Mouse (Mus musculus): ENCODE data around the gene Abca7. TPM values are rescaled to one million over a fixed set of nuclear protein-coding genes. Genes with fewer than 3 reads are reported as not detected.

Gene Abca7
- total RNA-seq (2014; rRNA removed) (11.6 and 19.1 TPM in 2 replicates), polyA plus RNA-seq (2015; fragmentation: Nextera tagmentation; extraction: Ambion mirVana) (2.3 and 2.4 TPM in 2 replicates)

DNA sequence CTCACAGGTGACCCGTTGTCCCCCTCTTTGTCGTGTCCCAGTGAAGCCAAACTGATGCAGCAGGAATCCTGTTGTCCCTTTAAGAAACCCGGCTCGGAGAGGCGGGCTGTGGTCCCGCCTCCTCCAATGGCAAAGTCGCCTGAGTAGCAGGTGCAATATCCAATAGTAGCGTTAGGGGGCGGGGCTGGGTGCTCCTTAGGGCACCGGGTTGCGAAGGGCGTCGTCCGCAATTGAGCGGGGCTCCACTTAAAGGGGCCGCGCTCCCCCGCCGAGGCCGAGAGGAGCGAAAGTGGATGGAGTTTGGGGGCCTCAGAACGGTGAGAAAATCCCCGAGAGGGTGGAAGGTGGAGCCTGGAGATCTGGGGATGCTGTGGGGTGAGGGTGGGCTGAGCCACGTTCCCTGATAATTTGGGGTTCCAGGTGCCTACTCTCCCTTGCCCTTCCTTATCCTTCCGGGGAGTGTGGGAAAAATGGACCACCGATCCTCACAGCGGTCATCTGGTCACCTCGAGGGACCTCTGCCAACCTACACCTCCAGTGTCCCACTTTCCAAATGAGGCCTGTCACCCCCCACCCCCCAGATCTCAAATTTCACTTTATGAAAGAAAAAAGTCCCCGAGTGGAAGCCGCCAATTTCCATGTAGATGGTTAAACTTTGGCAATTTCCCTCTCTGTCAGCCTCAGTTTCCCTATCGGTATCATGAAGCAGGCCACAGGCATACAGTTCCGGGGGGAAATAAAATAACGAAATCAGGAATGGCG is at the start of gene Abca7:
Abca7 (plus strand) TSS at position 223 of the 762 bp plus-strand sequence.
- Histone ChIP-seq H3K4me3 (ENCODE audit: low read length) (peak within 1 kb of the TSS; percentile 46), H3K27ac (peak within 1 kb of the TSS; percentile 41), H3K9me3 (ENCODE audit: low read length) (no peaks in the 10 kb centered on the region), H3K4me2 (ENCODE audit: low read depth, low read length) (peak within 1 kb of the TSS; percentile 79), H3K27me3 (ENCODE audit: insufficient read depth, low read length) (no peaks in the 10 kb centered on the region), H3K9ac (replicated peaks; ENCODE audit: low read length) (peak within 1 kb of the TSS; percentile 38; the same call in 1 of the 2 replicates), H3K36me3 (ENCODE audit: insufficient read depth, low read length) (no peaks in the 10 kb centered on the region), H3K4me1 (ENCODE audit: insufficient read depth, low read length) (peaks cover 6% of the 10 kb centered on the region; the same call in 1 of the 2 replicates)
- peak; percentile 92 for ATAC-seq
- DNase-seq (ENCODE audit: low spot score): peak; percentile 99
- peak; percentile 23 for TF ChIP-seq CTCF (IDR thresholded peaks at IDR 0.05; ENCODE audit: low read depth)
- WGBS: under 1% methylated on average over 34 of the region's 34 CpGs

DNA sequence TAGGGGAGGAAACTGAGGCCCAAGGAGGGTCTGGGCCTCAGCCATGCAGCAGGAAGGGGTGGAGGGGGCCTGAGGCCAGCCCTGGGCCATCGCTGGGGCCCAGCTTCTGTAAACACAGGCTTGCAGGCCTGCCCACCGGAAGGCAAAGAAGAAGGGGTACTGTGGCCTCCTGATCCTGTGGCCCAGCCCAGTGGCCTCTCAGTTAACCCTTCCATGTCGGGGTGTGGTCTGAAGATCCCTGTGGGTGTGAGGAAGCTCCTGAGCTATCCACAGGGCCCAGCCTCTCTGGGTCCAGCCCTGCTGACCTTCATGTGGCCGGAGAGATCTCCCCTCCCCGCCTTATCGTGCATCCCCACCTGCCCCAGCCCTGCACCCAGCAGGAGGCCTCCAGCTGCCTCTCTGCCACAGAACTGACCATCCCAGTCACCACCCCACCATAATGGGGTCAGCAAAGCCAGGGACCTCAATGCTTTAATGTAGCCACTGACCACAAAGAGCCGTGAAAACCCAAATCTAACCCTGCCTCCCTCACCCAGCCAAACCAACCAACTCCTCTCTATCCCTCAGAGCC is 49.5 kb upstream of the Abca7 start:
- DNase-seq (ENCODE audit: low spot score) (no peak), ATAC-seq (no peak)
- H3K4me3 ChIP-seq (ENCODE audit: low read length): no peak overlapping the region
- H3K4me1 ChIP-seq (ENCODE audit: insufficient read depth, low read length): no peaks in the 10 kb centered on the region
- no peak overlapping the region for H3K4me2 ChIP-seq (ENCODE audit: low read depth, low read length)
- H3K9me3 ChIP-seq (ENCODE audit: low read length): no peaks in the 10 kb centered on the region
- H3K36me3 ChIP-seq (ENCODE audit: insufficient read depth, low read length): peaks cover 11% of the 10 kb centered on the region; the same call in 1 of the 2 replicates
- no peak overlapping the region for H3K27ac ChIP-seq
- no peak for TF ChIP-seq CTCF (IDR thresholded peaks at IDR 0.05; ENCODE audit: low read depth)
- 29% methylated on average over 7 of the region's 7 CpGs for whole genome bisulfite sequencing
- H3K9ac ChIP-seq (replicated peaks; ENCODE audit: low read length): no peak overlapping the region
- H3K27me3 ChIP-seq (ENCODE audit: insufficient read depth, low read length): no peaks in the 10 kb centered on the region

DNA sequence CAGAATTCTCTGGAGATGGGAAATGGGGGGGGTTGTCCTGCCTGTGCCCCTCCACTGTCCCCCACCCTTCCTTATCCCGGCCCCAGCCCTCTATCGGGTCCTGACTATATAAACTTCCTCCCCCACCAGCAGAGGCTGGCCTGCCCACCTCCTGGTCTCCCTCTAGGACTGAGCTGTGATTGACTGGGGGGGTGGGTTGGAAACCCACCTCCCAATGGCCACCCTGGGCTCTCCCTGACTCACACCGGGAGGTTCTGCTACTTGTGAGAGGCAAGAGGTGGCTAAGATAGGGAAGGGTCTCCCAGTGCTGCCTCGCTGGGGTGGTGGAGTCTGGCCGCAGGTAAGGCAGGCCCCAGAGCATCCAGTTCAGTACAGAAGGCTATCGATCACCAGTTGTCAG is 48.8 kb upstream of the Abca7 start:
- Histone ChIP-seq H3K36me3 (ENCODE audit: insufficient read depth, low read length) (peaks cover 11% of the 10 kb centered on the region; the same call in 1 of the 2 replicates), H3K27ac (no peak overlapping the region), H3K4me2 (ENCODE audit: low read depth, low read length) (no peak overlapping the region), H3K9ac (replicated peaks; ENCODE audit: low read length) (no peak overlapping the region), H3K4me1 (ENCODE audit: insufficient read depth, low read length) (no peaks in the 10 kb centered on the region), H3K9me3 (ENCODE audit: low read length) (no peaks in the 10 kb centered on the region), H3K27me3 (ENCODE audit: insufficient read depth, low read length) (no peaks in the 10 kb centered on the region), H3K4me3 (ENCODE audit: low read length) (no peak overlapping the region)
- ATAC-seq (no peak), DNase-seq (ENCODE audit: low spot score) (no peak)
- TF ChIP-seq CTCF (IDR thresholded peaks at IDR 0.05; ENCODE audit: low read depth): no peak
- 85% methylated on average over 6 of the region's 6 CpGs for WGBS

DNA sequence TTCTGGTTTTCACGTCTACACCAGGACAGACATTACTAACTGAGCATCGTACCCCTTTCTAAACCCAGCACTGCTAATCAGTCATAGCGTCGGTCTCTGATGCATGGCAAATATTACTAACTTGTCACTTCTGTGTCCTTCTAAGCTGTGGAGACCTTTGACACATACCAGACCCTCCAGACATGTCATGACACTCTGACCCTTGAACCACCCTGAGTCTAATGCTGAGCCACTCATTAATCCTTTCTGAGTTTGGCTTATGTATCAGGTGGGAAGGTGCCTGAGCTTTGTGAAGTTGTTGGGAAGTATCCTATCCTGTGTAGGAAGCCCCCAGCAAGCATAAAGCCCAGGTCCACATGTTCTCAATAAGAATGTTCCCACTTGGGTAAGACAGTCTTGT is 46.4 kb upstream of the Abca7 start:
- H3K4me2 ChIP-seq (ENCODE audit: low read depth, low read length): no peak overlapping the region
- H3K27ac ChIP-seq: no peak overlapping the region
- H3K4me3 ChIP-seq (ENCODE audit: low read length): no peak overlapping the region
- no peaks in the 10 kb centered on the region for H3K27me3 ChIP-seq (ENCODE audit: insufficient read depth, low read length)
- H3K36me3 ChIP-seq (ENCODE audit: insufficient read depth, low read length): peaks cover 19% of the 10 kb centered on the region
- no peak for TF ChIP-seq CTCF (IDR thresholded peaks at IDR 0.05; ENCODE audit: low read depth)
- no peaks in the 10 kb centered on the region for H3K4me1 ChIP-seq (ENCODE audit: insufficient read depth, low read length)
- WGBS: 92% methylated on average over 4 of the region's 4 CpGs
- no peaks in the 10 kb centered on the region for H3K9me3 ChIP-seq (ENCODE audit: low read length)
- no peak overlapping the region for H3K9ac ChIP-seq (replicated peaks; ENCODE audit: low read length)
- ATAC-seq (no peak), DNase-seq (ENCODE audit: low spot score) (no peak)

DNA sequence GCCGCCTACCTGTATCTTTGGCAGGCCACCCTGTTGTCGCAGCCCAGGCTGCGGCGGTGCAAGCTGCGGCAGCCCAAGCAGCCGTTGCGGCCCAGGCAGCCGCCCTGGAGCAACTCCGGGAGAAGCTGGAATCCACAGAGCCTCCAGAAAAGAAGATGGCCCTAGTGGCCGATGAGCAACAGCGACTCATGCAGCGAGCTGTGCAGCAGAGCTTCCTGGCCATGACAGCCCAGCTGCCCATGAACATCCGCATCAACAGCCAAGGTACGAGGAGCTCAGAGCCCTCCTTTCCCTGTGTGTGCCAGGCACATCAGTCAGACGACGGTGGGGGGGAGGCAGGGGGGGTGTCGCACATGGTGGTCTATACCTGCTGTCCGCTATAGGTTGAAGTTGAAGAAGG is 45.6 kb upstream of the Abca7 start:
- no peak overlapping the region for H3K4me3 ChIP-seq (ENCODE audit: low read length)
- WGBS: 80% methylated on average over 18 of the region's 18 CpGs
- ATAC-seq: no peak

DNA sequence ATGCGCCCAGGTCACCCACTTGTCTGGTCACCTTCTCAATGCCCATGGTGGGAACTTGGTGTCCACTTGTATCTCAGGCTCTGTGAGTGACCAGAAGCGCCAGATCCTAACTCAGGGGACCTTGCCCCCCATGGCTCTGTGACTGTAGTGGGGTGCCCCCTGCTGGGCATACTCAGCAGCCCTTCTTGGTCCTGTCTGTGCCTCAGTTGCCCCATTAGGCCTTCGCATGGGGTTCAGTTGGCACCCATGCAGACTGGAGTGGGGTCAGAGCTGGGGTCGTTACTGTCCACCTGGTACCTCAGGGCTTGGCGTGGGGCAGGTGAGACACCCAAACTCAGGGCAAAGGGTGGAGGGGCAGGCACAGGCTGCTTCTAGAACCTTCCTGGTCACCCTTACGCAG is 42.3 kb upstream of the Abca7 start:
- TF ChIP-seq CTCF (IDR thresholded peaks at IDR 0.05; ENCODE audit: low read depth): peak; percentile 58
- Histone ChIP-seq H3K27me3 (ENCODE audit: insufficient read depth, low read length) (no peaks in the 10 kb centered on the region), H3K4me2 (ENCODE audit: low read depth, low read length) (no peak overlapping the region), H3K36me3 (ENCODE audit: insufficient read depth, low read length) (peaks cover 19% of the 10 kb centered on the region), H3K27ac (no peak overlapping the region), H3K4me3 (ENCODE audit: low read length) (no peak overlapping the region), H3K4me1 (ENCODE audit: insufficient read depth, low read length) (no peaks in the 10 kb centered on the region), H3K9me3 (ENCODE audit: low read length) (no peaks in the 10 kb centered on the region), H3K9ac (replicated peaks; ENCODE audit: low read length) (no peak overlapping the region)
- no peak for DNase-seq (ENCODE audit: low spot score)
- WGBS: 81% methylated on average over 6 of the region's 6 CpGs
- ATAC-seq: no peak

More for the DNA sequence above, 45.6 kb upstream of the Abca7 start:
- no peak overlapping the region for H3K4me2 ChIP-seq (ENCODE audit: low read depth, low read length)
- no peak overlapping the region for H3K27ac ChIP-seq
- no peaks in the 10 kb centered on the region for H3K9me3 ChIP-seq (ENCODE audit: low read length)
- peaks cover 19% of the 10 kb centered on the region for H3K36me3 ChIP-seq (ENCODE audit: insufficient read depth, low read length)
- H3K4me1 ChIP-seq (ENCODE audit: insufficient read depth, low read length): no peaks in the 10 kb centered on the region
- H3K27me3 ChIP-seq (ENCODE audit: insufficient read depth, low read length): no peaks in the 10 kb centered on the region
- no peak for DNase-seq (ENCODE audit: low spot score)
- TF ChIP-seq CTCF (IDR thresholded peaks at IDR 0.05; ENCODE audit: low read depth): no peak
- no peak overlapping the region for H3K9ac ChIP-seq (replicated peaks; ENCODE audit: low read length)

DNA sequence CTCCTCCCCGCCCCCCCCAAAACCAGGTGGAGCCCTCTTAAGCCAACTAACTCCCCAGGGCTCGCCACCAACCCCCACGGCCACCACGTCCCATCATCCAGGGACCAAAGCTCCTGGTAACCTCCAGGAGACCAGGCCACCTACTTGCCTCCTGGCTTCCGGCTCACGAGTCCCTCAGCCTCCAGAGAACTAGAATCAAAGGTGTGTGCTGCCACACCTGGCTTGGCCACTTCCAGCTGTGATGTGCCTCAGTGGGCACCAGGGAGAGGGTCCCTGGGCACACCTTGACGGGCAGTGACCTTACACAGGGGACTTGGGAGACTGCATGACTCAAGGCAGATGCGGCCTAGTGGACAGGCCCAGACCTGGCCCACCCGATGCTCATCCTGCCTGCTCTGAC is 40.6 kb upstream of the Abca7 start:
- ATAC-seq: no peak
- WGBS: 74% methylated on average over 9 of the region's 9 CpGs
- DNase-seq (ENCODE audit: low spot score): no peak
- no peak overlapping the region for H3K9ac ChIP-seq (replicated peaks; ENCODE audit: low read length)
- H3K4me1 ChIP-seq (ENCODE audit: insufficient read depth, low read length): peaks cover 2% of the 10 kb centered on the region; the same call in 1 of the 2 replicates
- no peak overlapping the region for H3K27ac ChIP-seq
- no peak for TF ChIP-seq CTCF (IDR thresholded peaks at IDR 0.05; ENCODE audit: low read depth)
- H3K27me3 ChIP-seq (ENCODE audit: insufficient read depth, low read length): no peaks in the 10 kb centered on the region
- no peak overlapping the region for H3K4me2 ChIP-seq (ENCODE audit: low read depth, low read length)
- peaks cover 14% of the 10 kb centered on the region for H3K36me3 ChIP-seq (ENCODE audit: insufficient read depth, low read length)
- no peak overlapping the region for H3K4me3 ChIP-seq (ENCODE audit: low read length)
- H3K9me3 ChIP-seq (ENCODE audit: low read length): no peaks in the 10 kb centered on the region

All from hindbrain, postnatal 0 days (tissue).